Mouse (Mus musculus) forebrain, embryonic 16.5 days (tissue): ENCODE results near the gene Tmem222. TPM values are rescaled to one million over a fixed set of nuclear protein-coding genes. Genes with fewer than 3 reads are reported as not detected.

Experiments
- ATAC-seq: fragments of 200-750 bp; cut with Nextera tagmentation; 2 replicates; pipeline ENCODE4 v1.8.0; 2017; ENCODE audit warnings: mild to moderate bottlenecking, moderate library complexity
- H3K27ac ChIP-seq: fragments of 300-500 bp; sonication (generic); 2 replicates; pipeline ENCODE4 v1.5.1; 2014; ENCODE audit warnings: low read length, control low read depth
- H3K27me3 ChIP-seq: fragments of 300-500 bp; sonication (generic); replicated peaks from 2 replicates; pipeline ENCODE4 v1.6.1; 2014; ENCODE audit warnings: low read length; ENCODE audit not compliant: control insufficient read depth, insufficient read depth
- H3K36me3 ChIP-seq: fragments of 300-500 bp; sonication (generic); 2 replicates; pipeline ENCODE4 v1.6.1; 2014; ENCODE audit not compliant: control insufficient read depth, insufficient read depth
- H3K4me1 ChIP-seq: fragments of 300-500 bp; sonication (generic); replicated peaks from 2 replicates; pipeline ENCODE4 v1.6.1; 2014; ENCODE audit warnings: low read length; ENCODE audit not compliant: control insufficient read depth, insufficient read depth
- H3K4me2 ChIP-seq: fragments of 300-500 bp; sonication (generic); 2 replicates; pipeline ENCODE4 v1.6.1; 2014; ENCODE audit warnings: mild to moderate bottlenecking, low read length, control low read depth
- H3K4me3 ChIP-seq: fragments of 300-500 bp; sonication (generic); replicated peaks from 2 replicates; pipeline ENCODE4 v1.5.1; 2014; ENCODE audit warnings: mild to moderate bottlenecking, low read length, control low read depth
- H3K9ac ChIP-seq: fragments of 300-500 bp; sonication (generic); replicated peaks from 2 replicates; pipeline ENCODE4 v1.6.1; 2014; ENCODE audit warnings: low read depth, low read length, control low read depth
- H3K9me3 ChIP-seq: fragments of 300-500 bp; sonication (generic); 2 replicates; pipeline ENCODE4 v1.6.1; 2016; ENCODE audit warnings: low read length; ENCODE audit not compliant: control insufficient read depth
- WGBS: fragments of 180-500 bp; shearing (Covaris S2); extraction: QIAGEN DNeasy Blood & Tissue Kit; methylation state at CpG from one replicate; pipeline ENCODE4 v1.1.7; 2014; 5-methylcytosine and 5-hydroxymethylcytosine counted together
- polyA plus RNA-seq: library from polyadenylated mRNA; unstranded; fragments of >200 nt; fragmentation: Nextera tagmentation; extraction: Ambion mirVana; gene quantifications from 2 replicates; pipeline ENCODE4 v1.2.1, GENCODE M21; 2015

Tmem222 gene
- polyA plus RNA-seq, 1 experiment from 2014 or later: 124 TPM

DNA sequence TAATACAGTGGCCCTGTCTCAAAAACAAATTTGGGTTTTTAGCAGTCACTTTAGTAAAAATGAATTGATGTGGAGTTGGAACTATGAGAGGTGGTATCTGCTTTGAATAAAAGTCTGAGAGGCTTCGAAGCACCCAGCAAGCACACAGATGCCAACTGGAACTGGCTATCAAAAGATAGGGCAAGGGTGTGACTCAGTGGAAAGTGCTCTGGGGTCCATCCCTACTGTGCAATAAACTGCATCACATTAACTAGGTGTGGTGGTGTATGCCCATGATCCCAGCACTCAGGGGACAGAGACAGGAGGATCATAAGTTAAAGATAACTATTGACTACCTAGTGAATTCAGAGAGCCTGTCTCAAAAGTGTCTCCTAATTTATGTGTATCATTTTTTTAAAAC is 13.7 kb upstream of the Tmem222 start:
- peaks cover 9% of the 10 kb centered on the region for H3K4me1 ChIP-seq
- H3K27me3 ChIP-seq: no peaks in the 10 kb centered on the region
- H3K9me3 ChIP-seq: no peaks in the 10 kb centered on the region
- no peak for ATAC-seq
- H3K4me3 ChIP-seq: no peak overlapping the region
- H3K36me3 ChIP-seq: peaks cover 6% of the 10 kb centered on the region
- no peak overlapping the region for H3K4me2 ChIP-seq
- 94% methylated on average over 1 of the region's 1 CpGs for WGBS
- H3K9ac ChIP-seq: no peak overlapping the region
- no peak overlapping the region for H3K27ac ChIP-seq

DNA sequence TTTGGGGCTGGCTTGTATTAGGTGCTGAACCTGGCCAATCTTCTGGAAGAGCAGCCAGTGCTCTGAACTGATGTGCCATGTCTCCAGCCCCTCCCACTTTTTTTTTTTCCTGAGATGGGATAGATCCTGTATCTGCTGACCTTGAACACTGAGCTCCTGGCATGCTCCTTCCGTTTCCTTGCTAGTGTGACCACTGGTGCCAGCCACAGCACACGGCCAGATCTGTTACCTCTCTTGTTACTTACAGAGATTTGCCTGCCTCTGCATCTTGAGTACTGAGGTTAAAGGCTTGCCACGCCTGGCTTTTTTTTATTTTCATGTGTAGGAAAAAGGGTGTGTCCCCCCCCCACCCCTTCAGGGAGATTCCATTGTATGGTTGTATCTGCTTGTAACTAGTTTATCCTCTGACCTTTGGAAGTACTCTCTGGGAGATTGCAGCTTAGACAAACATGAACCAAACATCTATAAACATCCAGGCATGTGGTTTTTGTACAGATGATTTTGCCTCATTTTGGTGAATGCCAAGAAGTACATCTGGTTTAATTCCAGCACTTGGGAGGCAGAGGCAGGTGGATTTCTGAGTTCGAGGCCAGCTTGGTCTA is 9.0 kb upstream of the Tmem222 start:
- H3K4me1 ChIP-seq: peaks cover 14% of the 10 kb centered on the region
- no peaks in the 10 kb centered on the region for H3K9me3 ChIP-seq
- 86% methylated on average over 4 of the region's 4 CpGs for WGBS
- H3K27me3 ChIP-seq: no peaks in the 10 kb centered on the region
- H3K27ac ChIP-seq: no peak overlapping the region
- no peak overlapping the region for H3K9ac ChIP-seq
- H3K4me3 ChIP-seq: no peak overlapping the region
- no peak for ATAC-seq
- H3K4me2 ChIP-seq: no peak overlapping the region
- no peaks in the 10 kb centered on the region for H3K36me3 ChIP-seq

DNA sequence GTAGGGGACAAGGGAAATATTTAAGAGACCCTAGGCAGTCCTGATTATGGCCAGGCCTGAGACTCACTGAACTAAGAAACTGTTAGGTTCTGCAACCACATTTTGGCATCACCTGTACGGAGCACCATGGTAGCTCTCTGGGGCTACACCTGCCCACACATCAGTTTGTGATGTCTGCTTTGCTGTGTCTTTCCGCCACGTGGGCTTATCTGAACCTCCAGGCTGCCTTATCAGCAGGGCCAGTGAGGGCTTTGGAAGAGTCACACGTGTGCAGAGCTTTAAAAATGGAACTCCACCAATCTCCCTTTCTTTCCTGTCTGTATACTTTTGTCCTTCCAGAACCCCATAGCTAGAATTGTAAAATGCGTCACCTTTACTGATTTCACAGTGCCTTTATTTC is 8.4 kb upstream of the Tmem222 start:
- 84% methylated on average over 5 of the region's 5 CpGs for WGBS
- Histone ChIP-seq H3K9ac (no peak overlapping the region), H3K27ac (no peak overlapping the region), H3K4me3 (no peak overlapping the region), H3K36me3 (no peaks in the 10 kb centered on the region), H3K9me3 (no peaks in the 10 kb centered on the region), H3K4me2 (no peak overlapping the region), H3K27me3 (no peaks in the 10 kb centered on the region), H3K4me1 (peaks cover 16% of the 10 kb centered on the region)
- no peak for ATAC-seq

DNA sequence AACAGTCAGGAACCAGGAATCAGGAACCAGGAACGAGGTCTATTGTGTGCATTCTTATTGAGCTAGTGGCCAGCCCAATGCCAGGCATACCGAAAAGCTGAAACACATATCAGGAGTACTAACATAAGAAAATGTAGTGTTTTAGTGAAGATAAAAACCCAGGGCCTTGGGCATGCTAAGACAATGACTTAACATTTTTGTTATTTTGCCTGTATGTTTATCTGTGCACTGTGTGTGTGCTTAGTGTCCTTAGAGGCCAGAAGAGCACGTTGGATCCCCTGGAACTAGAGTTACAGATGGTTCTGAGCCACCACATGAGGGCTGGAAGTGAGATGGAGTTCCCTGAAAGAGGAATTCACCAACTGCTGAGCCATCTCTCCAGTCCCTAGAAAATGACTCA is 7.7 kb upstream of the Tmem222 start:
- no peak overlapping the region for H3K9ac ChIP-seq
- peaks cover 16% of the 10 kb centered on the region for H3K4me1 ChIP-seq
- no peaks in the 10 kb centered on the region for H3K27me3 ChIP-seq
- no peak overlapping the region for H3K27ac ChIP-seq
- no peaks in the 10 kb centered on the region for H3K36me3 ChIP-seq
- 80% methylated on average over 3 of the region's 3 CpGs for WGBS
- H3K9me3 ChIP-seq: no peaks in the 10 kb centered on the region
- no peak overlapping the region for H3K4me2 ChIP-seq
- no peak for ATAC-seq
- no peak overlapping the region for H3K4me3 ChIP-seq

DNA sequence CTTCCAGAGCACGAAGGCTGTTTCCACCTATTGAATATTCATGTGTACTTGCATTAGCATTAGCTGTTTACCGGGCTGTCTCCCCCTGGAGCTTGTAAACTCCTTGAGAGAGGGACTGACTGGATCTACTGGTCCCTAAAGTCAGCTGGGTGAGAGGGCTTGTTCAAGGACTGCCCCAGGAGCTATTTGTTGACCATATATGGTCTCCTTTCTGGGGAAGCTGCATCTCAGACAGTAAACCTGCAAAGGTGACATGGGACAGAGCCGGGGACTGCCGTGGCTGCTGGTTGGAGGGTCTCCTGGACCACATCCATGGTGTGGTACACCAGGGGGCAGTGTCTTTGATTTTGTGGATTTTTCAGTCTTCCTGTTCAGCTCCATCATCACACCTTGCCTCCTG is 5.1 kb upstream of the Tmem222 start:
- Histone ChIP-seq H3K27ac (no peak overlapping the region), H3K4me3 (no peak overlapping the region), H3K4me2 (no peak overlapping the region), H3K27me3 (no peaks in the 10 kb centered on the region), H3K9me3 (no peaks in the 10 kb centered on the region), H3K4me1 (peaks cover 21% of the 10 kb centered on the region), H3K9ac (no peak overlapping the region), H3K36me3 (no peaks in the 10 kb centered on the region)
- WGBS: 33% methylated on average over 4 of the region's 4 CpGs
- no peak for ATAC-seq

DNA sequence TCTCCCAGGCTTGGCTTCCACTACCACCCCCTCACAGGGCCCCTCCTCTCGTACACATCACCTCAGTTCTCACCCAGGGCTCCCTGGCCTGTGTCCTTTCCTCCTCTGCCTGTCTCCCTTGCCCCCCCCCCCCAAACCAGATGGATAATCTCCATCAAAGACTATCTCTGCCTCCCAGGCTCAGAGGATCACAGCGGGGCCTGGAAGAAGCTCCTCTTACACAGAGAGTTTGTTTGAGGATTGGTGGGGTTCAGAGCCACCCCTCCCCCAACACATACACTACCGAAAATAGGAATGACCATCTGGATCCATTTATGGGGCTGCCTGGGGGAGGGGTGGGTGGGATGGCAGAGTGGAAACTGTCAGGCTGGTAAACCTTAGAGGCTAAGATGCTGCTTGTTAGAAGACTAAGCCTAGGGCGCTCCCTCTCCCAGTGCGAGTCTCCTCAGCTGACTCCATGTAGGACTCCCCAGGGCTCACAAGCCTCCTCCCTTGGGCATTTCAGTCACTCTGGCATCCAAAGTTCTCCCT is 4.4 kb upstream of the Tmem222 start:
- H3K9me3 ChIP-seq: no peaks in the 10 kb centered on the region
- no peak for ATAC-seq
- no peak overlapping the region for H3K9ac ChIP-seq
- no peaks in the 10 kb centered on the region for H3K27me3 ChIP-seq
- peaks cover 21% of the 10 kb centered on the region for H3K4me1 ChIP-seq
- H3K36me3 ChIP-seq: no peaks in the 10 kb centered on the region
- H3K27ac ChIP-seq: peak overlapping the region; percentile 62
- H3K4me3 ChIP-seq: no peak overlapping the region
- H3K4me2 ChIP-seq: no peak overlapping the region
- 16% methylated on average over 5 of the region's 5 CpGs for WGBS

DNA sequence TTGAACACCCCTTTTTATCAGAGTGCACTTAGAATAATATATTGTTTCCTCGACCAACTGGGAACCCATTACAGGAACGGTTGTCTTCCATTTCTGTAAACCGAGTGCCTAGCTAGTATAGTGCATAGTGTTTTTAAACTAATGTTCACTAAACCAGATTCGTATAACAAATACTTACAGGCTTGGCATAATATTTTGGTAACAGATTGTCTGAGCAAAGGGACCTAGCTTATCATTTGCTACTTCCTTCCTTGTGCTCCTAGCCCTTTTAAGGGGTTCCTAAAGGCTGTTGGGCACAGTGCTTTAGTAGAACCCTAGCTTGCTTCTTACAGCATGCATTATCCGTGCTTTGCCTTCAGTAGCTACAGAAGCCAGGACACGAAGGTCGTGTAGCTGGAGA is 3.9 kb upstream of the Tmem222 start:
- no peak overlapping the region for H3K4me3 ChIP-seq
- H3K9me3 ChIP-seq: no peaks in the 10 kb centered on the region
- no peak overlapping the region for H3K4me2 ChIP-seq
- H3K9ac ChIP-seq: no peak overlapping the region
- peaks cover 25% of the 10 kb centered on the region for H3K4me1 ChIP-seq
- ATAC-seq: no peak
- no peaks in the 10 kb centered on the region for H3K36me3 ChIP-seq
- H3K27me3 ChIP-seq: no peaks in the 10 kb centered on the region
- peak overlapping the region; percentile 62 for H3K27ac ChIP-seq
- 37% methylated on average over 7 of the region's 7 CpGs for WGBS

DNA sequence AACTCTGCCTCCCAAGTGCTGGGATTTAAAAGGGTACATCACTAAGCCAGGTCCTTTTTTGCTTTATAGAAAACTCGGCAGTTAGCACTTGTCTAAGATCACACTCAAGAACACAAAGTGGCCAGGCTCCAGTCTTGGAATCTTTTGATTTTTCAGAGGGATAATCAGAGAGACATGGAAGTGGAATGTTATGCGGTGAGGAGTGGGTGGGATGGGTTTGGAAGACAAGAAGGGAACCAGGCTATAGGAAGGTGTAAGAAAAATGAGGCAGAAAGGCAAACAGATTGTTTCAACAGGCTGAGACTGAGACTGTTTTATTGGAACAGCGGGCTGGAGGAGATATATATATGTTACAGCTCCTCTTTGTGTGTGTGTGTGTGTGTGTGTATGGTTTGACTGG is 890 bp upstream of the Tmem222 start:
- H3K36me3 ChIP-seq: no peaks in the 10 kb centered on the region
- H3K27me3 ChIP-seq: no peaks in the 10 kb centered on the region
- WGBS: 83% methylated on average over 3 of the region's 3 CpGs
- H3K9ac ChIP-seq: no peak overlapping the region
- H3K4me3 ChIP-seq: no peak overlapping the region
- H3K4me1 ChIP-seq: peaks cover 40% of the 10 kb centered on the region
- H3K4me2 ChIP-seq: peak overlapping the region; percentile 83
- H3K9me3 ChIP-seq: no peaks in the 10 kb centered on the region
- no peak for ATAC-seq
- H3K27ac ChIP-seq: peak overlapping the region; percentile 84

DNA sequence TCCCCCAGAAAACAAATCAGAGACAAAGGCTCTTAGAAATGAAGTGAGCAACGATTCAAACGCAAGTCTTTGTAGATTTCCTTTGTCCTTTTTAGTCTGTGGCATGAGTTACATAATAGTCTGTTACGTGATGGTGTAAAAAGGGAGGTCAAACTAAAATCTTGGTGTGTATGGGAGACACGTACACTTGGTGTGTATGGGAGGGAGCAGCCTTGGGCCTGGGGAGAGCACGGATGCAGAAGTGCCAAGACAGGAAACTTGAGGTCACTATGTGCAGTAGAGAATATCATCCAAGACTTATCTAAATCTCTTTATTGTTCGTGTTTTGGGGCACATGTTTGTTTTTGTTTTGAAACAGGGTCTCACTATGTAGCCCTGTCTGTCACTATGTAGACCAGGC is 475 bp upstream of the Tmem222 start:
- Histone ChIP-seq H3K36me3 (no peaks in the 10 kb centered on the region), H3K27ac (peak overlapping the region; percentile 84), H3K9me3 (no peaks in the 10 kb centered on the region), H3K27me3 (no peaks in the 10 kb centered on the region), H3K4me3 (peak overlapping the region; percentile 90), H3K4me2 (peak overlapping the region; percentile 83), H3K9ac (peak overlapping the region; percentile 90), H3K4me1 (peaks cover 40% of the 10 kb centered on the region)
- no peak for ATAC-seq
- WGBS: 30% methylated on average over 6 of the region's 6 CpGs

DNA sequence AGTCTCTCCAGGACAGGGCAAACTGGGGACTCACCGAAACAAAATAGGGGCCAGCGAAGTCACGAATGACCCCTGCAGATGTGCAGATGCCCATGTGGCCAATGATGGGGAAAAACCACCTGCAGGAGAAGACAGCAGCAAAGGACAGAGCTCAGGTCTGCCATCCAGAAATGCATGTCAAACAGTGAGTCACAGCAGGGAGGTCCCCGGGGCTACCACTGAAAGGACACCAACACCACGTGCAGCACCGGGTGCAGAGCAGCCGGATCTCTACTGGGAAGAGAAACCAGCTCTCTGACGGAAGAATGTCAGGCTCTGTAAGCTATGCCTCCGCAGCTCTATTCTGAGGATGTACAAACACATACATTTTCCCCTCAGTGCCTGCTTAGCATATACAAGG is 6.7 kb downstream of the Tmem222 start:
- ATAC-seq: no peak
- Histone ChIP-seq H3K27me3 (no peaks in the 10 kb centered on the region), H3K27ac (no peak overlapping the region), H3K4me3 (no peak overlapping the region), H3K36me3 (peaks cover 37% of the 10 kb centered on the region), H3K9ac (no peak overlapping the region), H3K4me1 (peaks cover 9% of the 10 kb centered on the region), H3K9me3 (no peaks in the 10 kb centered on the region), H3K4me2 (no peak overlapping the region)
- 92% methylated on average over 9 of the region's 9 CpGs for WGBS
